Mouse (Mus musculus) forebrain, embryonic 16.5 days (tissue): ENCODE results near the gene Arnt. TPM values are rescaled to one million over a fixed set of nuclear protein-coding genes. Genes with fewer than 3 reads are reported as not detected.

Source experiments
- ATAC-seq: fragments of 200-750 bp; cut with Nextera tagmentation; 2 replicates; pipeline ENCODE4 v1.8.0; 2017; ENCODE audit warnings: mild to moderate bottlenecking, moderate library complexity
- H3K27ac ChIP-seq: fragments of 300-500 bp; sonication (generic); 2 replicates; pipeline ENCODE4 v1.5.1; 2014; ENCODE audit warnings: low read length, control low read depth
- H3K27me3 ChIP-seq: fragments of 300-500 bp; sonication (generic); replicated peaks from 2 replicates; pipeline ENCODE4 v1.6.1; 2014; ENCODE audit warnings: low read length; ENCODE audit not compliant: control insufficient read depth, insufficient read depth
- H3K36me3 ChIP-seq: fragments of 300-500 bp; sonication (generic); 2 replicates; pipeline ENCODE4 v1.6.1; 2014; ENCODE audit not compliant: control insufficient read depth, insufficient read depth
- H3K4me1 ChIP-seq: fragments of 300-500 bp; sonication (generic); replicated peaks from 2 replicates; pipeline ENCODE4 v1.6.1; 2014; ENCODE audit warnings: low read length; ENCODE audit not compliant: control insufficient read depth, insufficient read depth
- H3K4me2 ChIP-seq: fragments of 300-500 bp; sonication (generic); 2 replicates; pipeline ENCODE4 v1.6.1; 2014; ENCODE audit warnings: mild to moderate bottlenecking, low read length, control low read depth
- H3K4me3 ChIP-seq: fragments of 300-500 bp; sonication (generic); replicated peaks from 2 replicates; pipeline ENCODE4 v1.5.1; 2014; ENCODE audit warnings: mild to moderate bottlenecking, low read length, control low read depth
- H3K9ac ChIP-seq: fragments of 300-500 bp; sonication (generic); replicated peaks from 2 replicates; pipeline ENCODE4 v1.6.1; 2014; ENCODE audit warnings: low read depth, low read length, control low read depth
- H3K9me3 ChIP-seq: fragments of 300-500 bp; sonication (generic); 2 replicates; pipeline ENCODE4 v1.6.1; 2016; ENCODE audit warnings: low read length; ENCODE audit not compliant: control insufficient read depth
- WGBS: fragments of 180-500 bp; shearing (Covaris S2); extraction: QIAGEN DNeasy Blood & Tissue Kit; methylation state at CpG from one replicate; pipeline ENCODE4 v1.1.7; 2014; 5-methylcytosine and 5-hydroxymethylcytosine counted together
- polyA plus RNA-seq: library from polyadenylated mRNA; unstranded; fragments of >200 nt; fragmentation: Nextera tagmentation; extraction: Ambion mirVana; gene quantifications from 2 replicates; pipeline ENCODE4 v1.2.1, GENCODE M21; 2015

Gene Arnt
- polyA plus RNA-seq, 1 experiment from 2014 or later = 25.3 TPM

DNA sequence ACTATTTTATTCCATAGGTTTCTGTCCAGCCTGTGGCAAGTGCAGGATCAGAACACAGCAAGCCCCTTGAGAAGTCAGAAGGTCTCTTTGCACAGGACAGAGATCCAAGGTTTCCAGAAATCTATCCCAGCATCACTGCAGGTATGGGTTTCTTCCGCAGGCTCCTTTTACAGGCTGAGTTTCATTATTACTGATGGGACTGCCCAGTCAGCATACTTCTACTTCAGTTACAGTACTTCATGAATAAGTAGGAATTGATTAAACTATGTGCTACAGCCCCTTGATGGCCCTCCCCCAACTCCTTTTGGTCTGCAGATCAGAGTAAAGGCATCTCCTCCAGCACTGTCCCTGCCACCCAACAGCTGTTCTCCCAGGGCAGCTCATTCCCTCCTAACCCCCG, 56.0 kb downstream of the Arnt start:
- WGBS = 94% methylated on average over 2 of the region's 2 CpGs
- no peak overlapping the region for H3K27ac ChIP-seq
- peaks cover 43% of the 10 kb centered on the region for H3K36me3 ChIP-seq
- H3K9me3 ChIP-seq = no peaks in the 10 kb centered on the region
- H3K4me3 ChIP-seq = no peak overlapping the region
- H3K4me2 ChIP-seq = no peak overlapping the region
- H3K4me1 ChIP-seq = no peaks in the 10 kb centered on the region
- H3K9ac ChIP-seq = no peak overlapping the region
- ATAC-seq = no peak
- H3K27me3 ChIP-seq = no peaks in the 10 kb centered on the region

DNA sequence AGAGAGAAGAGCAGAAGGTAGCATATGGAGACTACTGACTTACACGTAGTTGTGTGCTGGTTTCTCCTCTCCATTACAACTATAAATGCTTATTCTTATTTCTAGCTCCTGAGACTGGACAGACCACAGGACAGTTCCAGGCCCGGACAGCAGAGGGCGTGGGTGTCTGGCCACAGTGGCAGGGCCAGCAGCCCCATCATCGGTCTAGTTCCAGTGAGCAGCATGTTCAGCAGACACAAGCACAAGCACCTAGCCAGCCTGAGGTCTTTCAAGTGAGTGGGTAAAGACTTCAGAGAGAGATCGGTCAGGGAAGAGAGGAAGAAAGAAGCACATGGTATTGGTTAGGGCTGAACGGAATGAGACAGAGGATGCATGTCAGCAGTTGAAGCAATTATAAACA, 60.2 kb downstream of the Arnt start:
- H3K9me3 ChIP-seq = no peaks in the 10 kb centered on the region
- no peaks in the 10 kb centered on the region for H3K27me3 ChIP-seq
- H3K36me3 ChIP-seq = peaks cover 34% of the 10 kb centered on the region
- no peak overlapping the region for H3K4me2 ChIP-seq
- WGBS = 72% methylated on average over 6 of the region's 6 CpGs
- H3K27ac ChIP-seq = no peak overlapping the region
- no peaks in the 10 kb centered on the region for H3K4me1 ChIP-seq
- H3K9ac ChIP-seq = no peak overlapping the region
- no peak overlapping the region for H3K4me3 ChIP-seq
- ATAC-seq = no peak

DNA sequence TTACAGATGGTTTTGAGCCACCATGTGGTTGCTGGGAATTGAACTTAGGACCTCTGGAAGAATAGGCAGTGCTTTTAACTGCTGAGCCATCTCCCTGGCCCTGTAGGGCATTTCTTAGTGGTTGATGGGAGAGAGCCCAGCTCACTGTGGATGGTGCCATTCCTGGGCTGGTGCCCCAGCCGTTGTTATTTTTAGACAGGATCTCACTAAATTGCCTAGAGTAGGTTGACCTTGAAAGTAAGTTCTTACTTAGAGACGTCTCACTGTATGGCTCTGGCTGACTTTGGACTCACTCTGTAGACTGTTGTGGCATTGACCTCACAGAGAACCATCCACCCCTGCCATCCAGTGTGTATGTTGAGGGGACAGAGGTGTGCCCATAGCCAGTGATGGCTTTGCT, 64.0 kb downstream of the Arnt start:
- 92% methylated on average over 2 of the region's 2 CpGs for WGBS
- Histone ChIP-seq H3K9ac (no peak overlapping the region), H3K27me3 (no peaks in the 10 kb centered on the region), H3K4me3 (no peak overlapping the region), H3K4me2 (no peak overlapping the region), H3K4me1 (no peaks in the 10 kb centered on the region), H3K36me3 (peaks cover 19% of the 10 kb centered on the region), H3K9me3 (no peaks in the 10 kb centered on the region), H3K27ac (no peak overlapping the region)
- no peak for ATAC-seq

DNA sequence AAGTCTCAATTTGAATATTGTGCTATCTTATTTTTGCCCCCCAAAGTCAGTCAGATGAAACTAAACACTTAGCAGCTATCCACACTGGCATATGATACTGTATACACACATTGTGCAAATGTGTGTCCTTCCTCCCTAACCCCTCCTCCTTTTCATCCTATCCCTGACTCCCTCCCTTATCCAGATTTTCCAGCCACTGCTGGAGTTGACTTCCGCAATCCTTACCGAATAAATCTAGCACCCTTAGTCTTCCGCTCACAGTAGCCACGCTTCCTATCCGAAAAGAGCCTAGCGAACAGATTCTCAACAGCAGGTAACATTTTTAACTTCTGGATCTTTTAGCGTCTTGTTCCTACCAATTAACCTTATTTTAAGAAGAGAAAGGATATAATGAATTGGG, 64.8 kb downstream of the Arnt start, which contains the start of gene Ctsk:
Gene Ctsk (plus strand): TSS at position 233 of the 400 bp plus-strand sequence.
- no peak for ATAC-seq
- no peaks in the 10 kb centered on the region for H3K27me3 ChIP-seq
- H3K4me1 ChIP-seq = no peaks in the 10 kb centered on the region
- 90% methylated on average over 7 of the region's 7 CpGs for WGBS
- H3K4me3 ChIP-seq = no peak within 1 kb of the TSS
- no peak within 1 kb of the TSS for H3K27ac ChIP-seq
- H3K36me3 ChIP-seq = peaks cover 13% of the 10 kb centered on the region
- no peaks in the 10 kb centered on the region for H3K9me3 ChIP-seq
- no peak within 1 kb of the TSS for H3K9ac ChIP-seq
- no peak within 1 kb of the TSS for H3K4me2 ChIP-seq

DNA sequence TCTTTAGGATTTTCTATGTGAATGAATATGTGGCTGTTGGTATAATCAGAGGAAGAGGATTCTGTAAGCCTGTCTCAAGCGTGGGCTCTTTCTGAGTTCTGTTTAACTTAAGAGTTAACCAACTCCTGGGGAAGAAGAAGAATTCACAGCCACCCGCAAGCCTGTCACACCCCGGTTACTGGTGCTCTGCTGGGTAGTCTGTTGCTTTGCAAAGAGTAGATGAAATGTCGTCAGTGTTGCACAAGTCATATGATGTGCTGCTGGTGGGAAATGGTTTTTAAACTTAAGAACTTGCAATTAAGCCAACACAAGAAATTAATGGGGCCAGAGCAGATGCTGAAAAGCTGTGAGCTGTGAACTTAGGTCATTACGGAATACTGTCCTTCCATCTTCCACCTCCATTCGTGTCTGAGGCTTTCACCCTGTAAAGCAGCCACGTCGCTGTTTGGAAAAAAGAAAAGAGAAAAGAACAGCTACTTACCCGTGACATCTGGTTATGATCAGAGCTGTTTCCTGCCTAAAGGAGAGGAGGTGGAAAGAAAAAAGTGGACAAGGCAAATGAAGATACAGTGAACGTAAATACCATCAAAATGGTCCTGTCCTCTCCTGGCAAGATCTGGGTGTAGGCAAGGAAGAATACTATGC, 65.4 kb downstream of the Arnt start:
- no peaks in the 10 kb centered on the region for H3K4me1 ChIP-seq
- peaks cover 8% of the 10 kb centered on the region for H3K36me3 ChIP-seq
- H3K9me3 ChIP-seq = no peaks in the 10 kb centered on the region
- H3K27me3 ChIP-seq = no peaks in the 10 kb centered on the region
- no peak overlapping the region for H3K4me2 ChIP-seq
- no peak for ATAC-seq
- WGBS = 77% methylated on average over 10 of the region's 10 CpGs
- no peak overlapping the region for H3K9ac ChIP-seq
- no peak overlapping the region for H3K27ac ChIP-seq
- no peak overlapping the region for H3K4me3 ChIP-seq

DNA sequence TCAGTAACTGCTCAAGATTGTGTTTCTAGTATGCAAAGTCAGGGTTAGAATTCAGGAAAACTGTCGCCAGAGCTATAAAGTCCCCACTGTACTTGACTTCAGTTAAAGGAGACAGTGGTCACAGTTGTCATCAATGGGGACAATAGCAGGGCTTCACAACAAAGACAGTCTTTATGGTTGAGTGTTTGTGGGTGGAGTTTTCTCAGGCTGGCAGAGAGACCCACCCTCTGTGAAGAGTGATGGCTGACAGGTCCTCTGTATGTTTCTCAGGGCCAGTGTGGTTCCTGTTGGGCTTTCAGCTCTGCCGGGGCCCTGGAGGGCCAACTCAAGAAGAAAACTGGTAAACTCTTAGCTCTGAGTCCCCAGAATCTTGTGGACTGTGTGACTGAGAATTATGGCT, 68.1 kb downstream of the Arnt start:
- Histone ChIP-seq H3K9ac (no peak overlapping the region), H3K4me2 (no peak overlapping the region), H3K27me3 (no peaks in the 10 kb centered on the region), H3K9me3 (no peaks in the 10 kb centered on the region), H3K27ac (no peak overlapping the region), H3K36me3 (no peaks in the 10 kb centered on the region), H3K4me3 (no peak overlapping the region), H3K4me1 (no peaks in the 10 kb centered on the region)
- 50% methylated on average over 2 of the region's 2 CpGs for WGBS
- no peak for ATAC-seq

DNA sequence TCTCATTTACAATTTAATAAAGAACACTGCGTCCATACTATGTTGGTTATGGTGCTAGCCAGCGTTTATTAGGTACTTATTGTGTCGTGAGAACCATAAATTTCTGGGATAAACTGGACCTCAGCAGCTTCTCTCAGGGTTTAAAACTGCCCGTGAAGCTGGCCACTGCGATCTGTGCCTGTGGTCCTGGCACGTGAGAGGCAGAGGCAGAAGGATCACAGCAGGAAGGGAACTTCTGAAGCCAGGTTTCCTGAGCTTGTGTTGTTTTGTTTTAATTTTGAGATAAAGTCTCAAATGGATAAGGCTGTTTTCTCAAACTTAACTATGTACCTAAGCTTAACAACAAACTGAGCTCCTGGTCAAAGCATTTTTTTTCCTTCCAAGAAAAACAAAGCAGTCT, 75.2 kb downstream of the Arnt start:
- no peak overlapping the region for H3K4me3 ChIP-seq
- no peak overlapping the region for H3K9ac ChIP-seq
- 77% methylated on average over 6 of the region's 6 CpGs for WGBS
- no peak overlapping the region for H3K27ac ChIP-seq
- ATAC-seq = no peak
- no peaks in the 10 kb centered on the region for H3K27me3 ChIP-seq
- no peaks in the 10 kb centered on the region for H3K36me3 ChIP-seq
- H3K4me2 ChIP-seq = no peak overlapping the region
- no peaks in the 10 kb centered on the region for H3K9me3 ChIP-seq
- no peaks in the 10 kb centered on the region for H3K4me1 ChIP-seq

DNA sequence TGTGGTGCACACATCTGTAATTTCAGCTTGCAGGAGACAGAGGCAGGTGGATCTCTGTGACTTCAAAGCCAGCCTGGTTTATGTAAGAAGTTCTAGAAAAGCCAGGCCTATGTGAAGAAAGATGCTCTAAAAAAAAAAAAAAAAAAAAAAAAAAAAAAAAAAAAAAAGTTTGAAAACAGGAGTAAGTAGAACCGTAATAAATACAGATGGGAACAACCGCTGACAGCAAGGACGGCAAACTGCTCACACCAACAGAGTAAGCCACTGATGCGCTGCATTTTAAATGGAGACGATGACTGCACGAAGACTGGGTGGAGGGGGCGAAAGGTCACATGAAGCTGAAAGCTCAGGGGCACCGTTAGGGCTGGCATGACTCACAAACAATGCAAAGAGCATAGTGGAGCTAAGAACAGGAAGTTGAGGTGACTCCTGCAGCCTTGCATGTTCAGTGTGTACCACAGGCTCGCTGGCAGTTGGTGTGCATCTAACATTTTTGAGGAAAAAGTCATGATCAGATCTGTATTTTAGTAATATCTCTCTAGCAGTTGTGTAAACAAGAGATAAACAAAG, 77.5 kb downstream of the Arnt start:
- no peaks in the 10 kb centered on the region for H3K36me3 ChIP-seq
- no peak overlapping the region for H3K27ac ChIP-seq
- 84% methylated on average over 9 of the region's 9 CpGs for WGBS
- H3K4me1 ChIP-seq = no peaks in the 10 kb centered on the region
- H3K9ac ChIP-seq = no peak overlapping the region
- ATAC-seq = no peak
- H3K9me3 ChIP-seq = no peaks in the 10 kb centered on the region
- H3K27me3 ChIP-seq = no peaks in the 10 kb centered on the region
- no peak overlapping the region for H3K4me3 ChIP-seq
- no peak overlapping the region for H3K4me2 ChIP-seq

DNA sequence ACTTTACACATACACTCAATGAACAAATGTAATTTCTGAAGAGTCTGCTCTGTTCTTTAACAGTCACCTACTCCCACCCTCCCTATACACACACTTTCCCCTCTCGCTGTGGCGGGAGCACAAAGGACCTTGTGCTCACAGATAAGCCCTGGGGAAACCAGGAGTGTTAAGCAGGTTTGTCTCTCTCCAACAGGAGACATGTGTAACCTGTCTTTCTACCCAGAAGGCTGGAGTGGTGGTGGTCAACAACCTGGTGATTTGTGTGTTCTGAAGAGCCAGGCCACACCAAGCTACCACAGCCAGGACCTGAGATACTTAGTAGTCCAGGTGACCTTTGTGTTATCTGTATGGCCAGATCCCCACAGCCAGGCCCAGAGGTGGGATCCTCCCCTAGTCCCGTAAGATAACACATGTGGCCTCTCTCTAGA, 82.4 kb downstream of the Arnt start:
- no peak overlapping the region for H3K27ac ChIP-seq
- no peak for ATAC-seq
- no peak overlapping the region for H3K4me2 ChIP-seq
- no peaks in the 10 kb centered on the region for H3K9me3 ChIP-seq
- no peak overlapping the region for H3K9ac ChIP-seq
- no peaks in the 10 kb centered on the region for H3K4me1 ChIP-seq
- H3K4me3 ChIP-seq = no peak overlapping the region
- 91% methylated on average over 3 of the region's 3 CpGs for WGBS
- no peaks in the 10 kb centered on the region for H3K27me3 ChIP-seq
- H3K36me3 ChIP-seq = no peaks in the 10 kb centered on the region

DNA sequence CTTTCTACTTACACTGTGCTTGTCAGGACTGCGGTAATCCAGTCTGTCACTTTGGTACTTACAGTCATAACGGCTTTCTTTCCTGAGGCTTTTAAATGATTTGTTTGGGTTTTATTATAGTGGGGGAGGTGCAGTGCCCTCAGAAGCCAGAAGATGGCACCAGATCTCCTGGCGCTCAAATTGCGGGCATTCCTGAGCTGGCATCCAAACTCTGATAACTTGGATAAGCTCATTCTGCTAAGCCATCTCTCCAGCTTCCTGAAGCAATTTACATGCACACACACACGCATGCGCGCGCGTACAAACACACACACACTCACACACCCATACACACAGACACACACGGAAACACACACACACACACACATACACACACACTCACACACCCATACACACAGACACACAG, 83.3 kb downstream of the Arnt start:
- ATAC-seq = peak; percentile 71
- no peaks in the 10 kb centered on the region for H3K4me1 ChIP-seq
- no peaks in the 10 kb centered on the region for H3K36me3 ChIP-seq
- H3K27me3 ChIP-seq = no peaks in the 10 kb centered on the region
- no peaks in the 10 kb centered on the region for H3K9me3 ChIP-seq
- H3K4me3 ChIP-seq = no peak overlapping the region
- H3K9ac ChIP-seq = no peak overlapping the region
- no peak overlapping the region for H3K4me2 ChIP-seq
- no peak overlapping the region for H3K27ac ChIP-seq
- WGBS = 25% methylated on average over 10 of the region's 10 CpGs
